Mouse (Mus musculus): ENCODE data around the gene Arid4a. TPM values are rescaled to one million over a fixed set of nuclear protein-coding genes. Genes with fewer than 3 reads are reported as not detected.

Arid4a gene
- polyA plus RNA-seq, 1 experiment = 2.0 TPM

GRCm38 (mm10) chr12:71136130-71136973 lies 120.6 kb downstream of the Arid4a start, which contains the start of the genes Timm9 and 2700049A03Rik:
TSS of gene Timm9 (minus strand) at chr12:71136684.
TSS of gene 2700049A03Rik (plus strand) at chr12:71136848.
- DNase-seq (ENCODE audit: low read depth, low spot score) = peak; percentile 45
- under 1% methylated on average over 52 of the region's 52 CpGs for WGBS

- peak; percentile 73 for DNase-seq (ENCODE audit: low read depth, low spot score)
- under 1% methylated on average over 30 of the region's 30 CpGs for WGBS
Observed at GRCm38 (mm10) chr12:71136974-71137491, 121.2 kb downstream of the Arid4a start.

- DNase-seq (ENCODE audit: low read depth, low spot score) = no peak
- under 1% methylated on average over 11 of the region's 11 CpGs for WGBS
Observed at GRCm38 (mm10) chr12:71137686-71138085, 121.9 kb downstream of the Arid4a start.

- WGBS = 76% methylated on average over 5 of the region's 5 CpGs
- DNase-seq (ENCODE audit: low read depth, low spot score) = no peak
Observed at GRCm38 (mm10) chr12:71139258-71139828, 123.6 kb downstream of the Arid4a start.

GRCm38 (mm10) chr12:71141189-71141588 lies 125.4 kb downstream of the Arid4a start:
- no peak for DNase-seq (ENCODE audit: low read depth, low spot score)

GRCm38 (mm10) chr12:71147641-71148040 lies 131.9 kb downstream of the Arid4a start:
- no peak for DNase-seq (ENCODE audit: low read depth, low spot score)
- WGBS = 80% methylated on average over 3 of the region's 3 CpGs

Other genes with a start within 250 kb of the Arid4a start
- 4.5 and 7.4 TPM in 2 replicates for gene Frmd6, start 190.5 kb upstream of the Arid4a start, polyA plus RNA-seq (2012; rRNA removed)
- gene Actr10, start 78.1 kb upstream of the Arid4a start, polyA plus RNA-seq (2012; rRNA removed) = 28.1 and 32.0 TPM in 2 replicates
- 25.2 and 28.2 TPM in 2 replicates for gene Psma3, start 41.4 kb upstream of the Arid4a start, polyA plus RNA-seq (2012; rRNA removed)
- not detected in 2 replicates for gene Tomm20l, start 95.4 kb downstream of the Arid4a start, polyA plus RNA-seq (2012; rRNA removed)
- 12.5 and 17.2 TPM in 2 replicates for gene Timm9, start 120.7 kb downstream of the Arid4a start, polyA plus RNA-seq (2012; rRNA removed)
- 1.9 and 2.1 TPM in 2 replicates for gene 2700049A03Rik, start 120.9 kb downstream of the Arid4a start, polyA plus RNA-seq (2012; rRNA removed)